ENCODE assay signal across 10 mouse cellular contexts in the genomic region with DNA sequence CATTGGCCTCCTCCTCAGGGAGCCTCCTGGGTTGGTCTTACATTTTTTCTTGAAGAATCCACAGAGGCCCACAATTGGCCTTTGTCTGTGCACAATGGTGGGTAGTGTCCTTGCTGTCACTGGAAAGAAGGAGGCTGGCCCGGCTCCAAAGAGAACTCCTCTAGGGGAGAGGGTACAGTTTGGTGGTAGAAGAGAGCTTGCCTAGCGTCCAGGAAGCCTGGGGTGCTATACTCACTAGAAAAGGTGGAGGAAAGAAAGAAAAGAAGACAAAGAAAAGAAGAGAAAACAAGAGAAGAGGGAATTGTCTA. TPM values are rescaled to one million over a fixed set of nuclear protein-coding genes. Genes with fewer than 3 reads are reported as not detected.
A peak's percentile ranks its signal among the peaks of the same experiment; 100 is the strongest.
DNase-seq lines count a peak whose midpoint lies in the region; TF ChIP-seq lines count a peak whose summit lies in the region.
"Had no signal": no experiment of that assay in that cellular context is flagged by ENCODE, and none has a peak within 500 bp of the region (broad histone marks: within the 10 kb centered on the region; RNA-seq: fewer than 3 reads in every experiment).

No protein-coding gene starts in this region.

- no peak overlapping the region for H3K4me3 ChIP-seq in left cerebral cortex, adult 2 months
- H3K4me3 ChIP-seq: forebrain, embryonic 13.5 days; stomach, embryonic 15.5 days had no signal

- DNase-seq in heart, adult 11 months: peak; percentile 93
- DNase-seq in heart, adult 8-10 months (ENCODE audit: low spot score): no peak
- DNase-seq in left cerebral cortex, adult 2 months (ENCODE audit: extremely low spot score in 1 of 2, low spot score in 2 of 2): no peak
- DNase-seq in left cerebral cortex, postnatal 25 days (ENCODE audit: low spot score in 2 of 2): no peak
- peak; percentile 64 for DNase-seq in testis, postnatal 10 days (ENCODE audit: low spot score)
- no peak for DNase-seq in testis, postnatal 14 days (ENCODE audit: low spot score)
- peak; percentile 96 for DNase-seq in retina, postnatal 1 day
- no peak for DNase-seq in gastrocnemius, adult 18-20 months (ENCODE audit: low spot score)

- H3K27ac ChIP-seq in left cerebral cortex, adult 2 months: peak overlapping the region; percentile 51
- H3K27ac ChIP-seq: forebrain, embryonic 13.5 days; stomach, embryonic 15.5 days had no signal

- intact Hi-C loops in left cerebral cortex, adult 2 months (cut with DNase I): loop anchor here (5.0 kb wide), 1 partner anchor 105 kb away; no protein-coding TSS in a partner anchor
- intact Hi-C loops in left cerebral cortex, postnatal 25 days (cut with DNase I): loop anchor here (5.0 to 10.0 kb wide), 3 partner anchors 75 to 272 kb away; no protein-coding TSS in a partner anchor

- TF ChIP-seq CTCF in left cerebral cortex, adult 2 months (IDR thresholded peaks at IDR 0.05): no peak

RNA-seq across cellular contexts. Expression of a gene that starts 43.5 kb away (rescaled TPM):
- total RNA-seq in heart, adult 8-10 months (2022): 10 to 100 TPM; 38.1 to 53.7 (median 46.6) TPM
- 10 to 100 TPM in 1 of 2 experiments, 1 to 10 TPM in 1; 7.8 to 11.2 TPM for total RNA-seq in left cerebral cortex, adult 2 months (2021)
- total RNA-seq in left cerebral cortex, postnatal 25 days (2021): 10 to 100 TPM; 11.2 to 12.9 TPM
- 10 to 100 TPM in 1 of 2 experiments, 1 to 10 TPM in 1; 6.8 to 15.2 TPM for total RNA-seq in gastrocnemius, adult 18-20 months (2021)

RNA-seq across cellular contexts. Expression of a gene that starts 49.9 kb away (rescaled TPM):
- 10 to 100 TPM; 18.5 to 30.7 (median 20.8) TPM for total RNA-seq in heart, adult 8-10 months (2022)
- total RNA-seq in left cerebral cortex, adult 2 months (2021): 1 to 10 TPM; 3.5 to 5.9 TPM
- total RNA-seq in left cerebral cortex, postnatal 25 days (2021): 1 to 10 TPM; 5.3 to 6.0 TPM
- total RNA-seq in gastrocnemius, adult 18-20 months (2021): 1 to 10 TPM; 5.3 to 7.2 TPM

Comparison
In these comparisons a context has a peak if more than half of its experiments do, and no peak if none do; other contexts are left out.
1. DNase-seq: peak in heart, adult 11 months (single experiment), testis, postnatal 10 days (single experiment) and retina, postnatal 1 day (single experiment); none in heart, adult 8-10 months (single experiment), left cerebral cortex, adult 2 months (0 of 2), left cerebral cortex, postnatal 25 days (0 of 2), testis, postnatal 14 days (single experiment) and gastrocnemius, adult 18-20 months (single experiment).